Mouse (Mus musculus): Measurements from ENCODE around the gene Bcas3. TPM values are rescaled to one million over a fixed set of nuclear protein-coding genes. Genes with fewer than 3 reads are reported as not detected.
A peak's percentile ranks its signal among the peaks of the same experiment; 100 is the strongest.

Gene Bcas3
- polyA plus RNA-seq, 1 experiment, result 17.0 TPM

DNA sequence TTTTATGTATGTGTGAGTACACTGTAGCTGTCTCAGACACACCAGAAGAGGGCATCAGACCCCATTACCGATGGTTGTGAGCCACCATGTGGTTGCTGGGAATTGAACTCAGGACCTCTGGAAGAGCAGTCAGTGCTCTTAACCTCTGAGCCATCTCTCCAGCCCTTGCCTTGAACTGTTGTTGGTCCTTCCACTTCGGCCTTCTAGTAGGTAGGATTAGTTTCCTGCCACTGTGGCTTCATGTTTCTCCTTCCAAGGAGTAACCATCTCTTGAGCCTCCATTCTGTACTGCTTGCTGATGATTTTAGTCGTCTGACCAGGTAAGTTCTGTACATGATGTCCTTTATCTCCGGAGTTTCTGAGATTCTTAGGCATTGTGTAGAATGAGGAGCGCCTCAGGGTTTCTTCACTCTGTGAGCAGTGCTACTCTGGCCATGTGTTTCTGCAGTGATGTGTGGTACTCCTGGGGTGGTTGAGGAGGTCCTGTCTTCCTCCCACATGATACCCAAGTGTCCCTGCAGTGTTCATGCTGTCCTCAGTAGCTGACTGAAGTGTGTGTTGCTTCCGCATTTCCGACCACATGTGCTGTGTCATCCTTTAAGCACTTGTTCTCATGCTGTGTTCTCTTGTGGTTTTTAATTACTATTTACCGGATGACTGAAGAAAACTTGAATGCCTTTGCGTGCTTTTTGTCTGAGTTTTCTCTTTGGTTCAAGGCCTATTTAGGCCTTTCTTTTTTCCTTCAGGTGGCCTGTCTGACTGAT is 29.2 kb upstream of the Bcas3 start:
- TF ChIP-seq POLR2A (IDR thresholded peaks at IDR 0.05; ENCODE audit: low read depth, low read length), result no peak
- no peak for TF ChIP-seq CTCF (IDR thresholded peaks at IDR 0.05; ENCODE audit: borderline replicate concordance, insufficient read depth, low read length)
- H3K4me1 ChIP-seq (ENCODE audit: control insufficient read depth, insufficient read depth, low read length), result no peaks in the 10 kb centered on the region
- H3K4me3 ChIP-seq (ENCODE audit: insufficient read depth, low read length), result no peak overlapping the region
- no peak overlapping the region for H3K27ac ChIP-seq (ENCODE audit: insufficient read depth, low read length)

- TF ChIP-seq POLR2A (IDR thresholded peaks at IDR 0.05; ENCODE audit: low read depth, low read length) (no peak), CTCF (IDR thresholded peaks at IDR 0.05; ENCODE audit: borderline replicate concordance, insufficient read depth, low read length) (no peak)
- H3K27ac ChIP-seq (ENCODE audit: insufficient read depth, low read length), result no peak overlapping the region
- H3K4me1 ChIP-seq (ENCODE audit: control insufficient read depth, insufficient read depth, low read length), result no peaks in the 10 kb centered on the region
- H3K4me3 ChIP-seq (ENCODE audit: insufficient read depth, low read length), result no peak overlapping the region
Observed at GRCm38 (mm10) chr11:85328717-85329116, 24.2 kb upstream of the Bcas3 start.

- H3K27ac ChIP-seq (ENCODE audit: insufficient read depth, low read length), result no peak overlapping the region
- TF ChIP-seq CTCF (IDR thresholded peaks at IDR 0.05; ENCODE audit: borderline replicate concordance, insufficient read depth, low read length), result no peak
- no peak for TF ChIP-seq POLR2A (IDR thresholded peaks at IDR 0.05; ENCODE audit: low read depth, low read length)
- H3K4me1 ChIP-seq (ENCODE audit: control insufficient read depth, insufficient read depth, low read length), result no peaks in the 10 kb centered on the region
- H3K4me3 ChIP-seq (ENCODE audit: insufficient read depth, low read length), result no peak overlapping the region
Observed at GRCm38 (mm10) chr11:85329167-85329894, 23.6 kb upstream of the Bcas3 start.

DNA sequence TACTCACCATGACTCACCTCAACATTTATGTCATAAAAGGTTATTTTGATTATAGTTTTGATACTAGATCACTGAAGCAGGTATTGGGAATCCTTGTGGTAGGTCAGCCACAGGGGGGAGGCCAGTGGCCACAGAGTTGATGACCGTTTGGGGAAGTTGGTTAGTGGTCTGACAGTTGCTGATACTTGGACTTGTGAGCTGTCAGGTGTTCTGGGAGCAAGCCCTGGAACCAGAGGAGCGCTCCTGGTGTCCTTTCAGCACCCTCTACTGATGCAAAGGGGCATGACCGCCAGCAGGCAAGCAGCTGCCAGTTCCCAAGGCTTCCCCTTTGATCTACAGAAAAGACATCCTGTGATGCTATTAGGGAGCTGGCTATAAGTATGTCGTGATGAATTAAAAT is 18.2 kb upstream of the Bcas3 start:
- H3K27ac ChIP-seq (ENCODE audit: insufficient read depth, low read length), result no peak overlapping the region
- 0 out of 2 replicates have a peak, but pooled peaks have one; percentile 30 for TF ChIP-seq CTCF (IDR thresholded peaks at IDR 0.05; ENCODE audit: borderline replicate concordance, insufficient read depth, low read length)
- no peak for TF ChIP-seq POLR2A (IDR thresholded peaks at IDR 0.05; ENCODE audit: low read depth, low read length)
- no peak overlapping the region for H3K4me3 ChIP-seq (ENCODE audit: insufficient read depth, low read length)
- no peaks in the 10 kb centered on the region for H3K4me1 ChIP-seq (ENCODE audit: control insufficient read depth, insufficient read depth, low read length)

DNA sequence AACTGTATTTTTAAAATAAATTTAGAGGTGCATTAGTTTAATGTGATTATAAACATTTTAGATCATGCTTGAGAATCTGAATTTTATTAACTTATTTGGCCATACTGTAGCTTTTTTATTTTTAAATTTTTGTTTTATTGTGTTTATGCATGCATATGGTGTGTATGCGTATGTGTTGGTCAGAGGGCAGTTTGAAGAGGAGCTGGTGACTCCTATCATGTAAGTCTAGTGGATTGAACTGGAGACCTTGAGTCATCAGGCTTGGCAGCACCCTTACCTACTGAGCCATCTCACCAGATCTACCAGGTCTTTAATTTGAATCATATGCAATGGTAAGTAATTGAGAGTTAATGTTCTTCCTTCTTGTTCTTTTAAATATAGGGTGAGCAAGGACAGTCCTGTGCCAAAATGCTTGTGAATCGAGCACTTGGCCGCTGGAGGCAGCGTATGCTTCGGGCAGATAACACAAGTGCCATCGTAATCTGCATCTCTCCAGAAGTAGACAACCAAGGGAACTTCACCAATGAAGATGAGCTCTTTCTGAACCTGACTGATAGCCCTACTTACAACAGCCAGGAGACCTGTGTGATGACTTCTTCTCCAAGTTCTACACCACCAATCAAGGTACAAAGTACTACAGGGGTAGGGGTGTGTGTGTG is 13.7 kb upstream of the Bcas3 start:
- Histone ChIP-seq H3K4me1 (ENCODE audit: control insufficient read depth, insufficient read depth, low read length) (no peaks in the 10 kb centered on the region), H3K4me3 (ENCODE audit: insufficient read depth, low read length) (no peak overlapping the region), H3K27ac (ENCODE audit: insufficient read depth, low read length) (no peak overlapping the region)
- no peak for TF ChIP-seq POLR2A (IDR thresholded peaks at IDR 0.05; ENCODE audit: low read depth, low read length)
- TF ChIP-seq CTCF (IDR thresholded peaks at IDR 0.05; ENCODE audit: borderline replicate concordance, insufficient read depth, low read length), result no peak

- no peaks in the 10 kb centered on the region for H3K4me1 ChIP-seq (ENCODE audit: control insufficient read depth, insufficient read depth, low read length)
- H3K4me3 ChIP-seq (ENCODE audit: insufficient read depth, low read length), result no peak overlapping the region
- no peak overlapping the region for H3K27ac ChIP-seq (ENCODE audit: insufficient read depth, low read length)
- TF ChIP-seq CTCF (IDR thresholded peaks at IDR 0.05; ENCODE audit: borderline replicate concordance, insufficient read depth, low read length) (no peak), POLR2A (IDR thresholded peaks at IDR 0.05; ENCODE audit: low read depth, low read length) (no peak)
Observed at GRCm38 (mm10) chr11:85340070-85340616, 12.8 kb upstream of the Bcas3 start.

DNA sequence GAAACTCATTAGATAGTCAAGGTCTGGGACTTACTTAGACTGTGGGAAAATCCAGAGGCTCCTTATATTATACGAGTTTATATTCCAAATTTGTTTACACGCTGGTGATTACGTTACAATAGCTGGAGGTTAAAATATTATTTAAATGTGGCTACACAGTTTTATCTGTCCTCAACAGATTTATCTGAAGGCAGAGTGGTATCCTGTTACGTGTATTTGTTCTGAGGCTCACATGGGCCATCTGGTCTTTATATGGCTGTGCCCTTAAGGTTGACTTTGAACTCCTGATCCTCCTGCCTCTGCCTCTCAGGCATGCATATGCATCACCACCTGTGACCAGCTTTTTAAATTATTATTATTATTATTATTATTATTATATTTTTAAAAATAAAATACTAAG is 852 bp downstream of the Bcas3 start:
- TF ChIP-seq POLR2A (IDR thresholded peaks at IDR 0.05; ENCODE audit: low read depth, low read length) (no peak), CTCF (IDR thresholded peaks at IDR 0.05; ENCODE audit: borderline replicate concordance, insufficient read depth, low read length) (no peak)
- Histone ChIP-seq H3K4me3 (ENCODE audit: insufficient read depth, low read length) (peak overlapping the region; percentile 83), H3K4me1 (ENCODE audit: control insufficient read depth, insufficient read depth, low read length) (no peaks in the 10 kb centered on the region), H3K27ac (ENCODE audit: insufficient read depth, low read length) (no peak overlapping the region)

GRCm38 (mm10) chr11:85359641-85360040 is 6.7 kb downstream of the Bcas3 start:
- no peaks in the 10 kb centered on the region for H3K4me1 ChIP-seq (ENCODE audit: control insufficient read depth, insufficient read depth, low read length)
- TF ChIP-seq CTCF (IDR thresholded peaks at IDR 0.05; ENCODE audit: borderline replicate concordance, insufficient read depth, low read length) (no peak), POLR2A (IDR thresholded peaks at IDR 0.05; ENCODE audit: low read depth, low read length) (no peak)
- no peak overlapping the region for H3K27ac ChIP-seq (ENCODE audit: insufficient read depth, low read length)
- H3K4me3 ChIP-seq (ENCODE audit: insufficient read depth, low read length), result no peak overlapping the region

GRCm38 (mm10) chr11:85361621-85362020 is 8.7 kb downstream of the Bcas3 start:
- Histone ChIP-seq H3K27ac (ENCODE audit: insufficient read depth, low read length) (no peak overlapping the region), H3K4me3 (ENCODE audit: insufficient read depth, low read length) (no peak overlapping the region), H3K4me1 (ENCODE audit: control insufficient read depth, insufficient read depth, low read length) (no peaks in the 10 kb centered on the region)
- TF ChIP-seq POLR2A (IDR thresholded peaks at IDR 0.05; ENCODE audit: low read depth, low read length), result no peak
- TF ChIP-seq CTCF (IDR thresholded peaks at IDR 0.05; ENCODE audit: borderline replicate concordance, insufficient read depth, low read length), result no peak
